Mouse (Mus musculus): ENCODE data around the gene Styxl1. TPM values are rescaled to one million over a fixed set of nuclear protein-coding genes. Genes with fewer than 3 reads are reported as not detected.

Styxl1 gene
- polyA plus RNA-seq, 1 experiment from 2014 or later: 0.35 TPM

- H3K4me1 ChIP-seq (ENCODE audit: control insufficient read depth, insufficient read depth, low read length): peaks cover 8% of the 10 kb centered on the region; the same call in 1 of the 2 replicates
- no peaks in the 10 kb centered on the region for H3K9me3 ChIP-seq (ENCODE audit: control insufficient read depth, low read length)
- no peak for ATAC-seq
- no peak overlapping the region for H3K4me3 ChIP-seq (ENCODE audit: low read length)
- H3K9ac ChIP-seq (ENCODE audit: low read depth, low read length): no peak overlapping the region
- no peak overlapping the region for H3K27ac ChIP-seq (ENCODE audit: low read length)
- no peaks in the 10 kb centered on the region for H3K27me3 ChIP-seq (replicated peaks; ENCODE audit: control insufficient read depth, insufficient read depth, low read length)
- 90% methylated on average over 13 of the region's 13 CpGs for WGBS
- H3K36me3 ChIP-seq (ENCODE audit: control insufficient read depth, insufficient read depth, low read length): peaks cover 11% of the 10 kb centered on the region; the same call in 1 of the 2 replicates
- no peak overlapping the region for H3K4me2 ChIP-seq (ENCODE audit: low read depth, low read length)
These were observed 66.4 kb downstream of the Styxl1 start for GRCm38 (mm10) chr5:135711582-135712355.

- H3K27me3 ChIP-seq (replicated peaks; ENCODE audit: control insufficient read depth, insufficient read depth, low read length): no peaks in the 10 kb centered on the region
- H3K4me3 ChIP-seq (ENCODE audit: low read length): no peak overlapping the region
- peaks cover 8% of the 10 kb centered on the region; the same call in 1 of the 2 replicates for H3K4me1 ChIP-seq (ENCODE audit: control insufficient read depth, insufficient read depth, low read length)
- H3K9me3 ChIP-seq (ENCODE audit: control insufficient read depth, low read length): no peaks in the 10 kb centered on the region
- no peak overlapping the region for H3K27ac ChIP-seq (ENCODE audit: low read length)
- ATAC-seq: no peak
- 80% methylated on average over 7 of the region's 7 CpGs for WGBS
- no peak overlapping the region for H3K9ac ChIP-seq (ENCODE audit: low read depth, low read length)
- peaks cover 9% of the 10 kb centered on the region; the same call in 1 of the 2 replicates for H3K36me3 ChIP-seq (ENCODE audit: control insufficient read depth, insufficient read depth, low read length)
- no peak overlapping the region for H3K4me2 ChIP-seq (ENCODE audit: low read depth, low read length)
These were observed 67.5 kb downstream of the Styxl1 start for GRCm38 (mm10) chr5:135710599-135711214.

DNA sequence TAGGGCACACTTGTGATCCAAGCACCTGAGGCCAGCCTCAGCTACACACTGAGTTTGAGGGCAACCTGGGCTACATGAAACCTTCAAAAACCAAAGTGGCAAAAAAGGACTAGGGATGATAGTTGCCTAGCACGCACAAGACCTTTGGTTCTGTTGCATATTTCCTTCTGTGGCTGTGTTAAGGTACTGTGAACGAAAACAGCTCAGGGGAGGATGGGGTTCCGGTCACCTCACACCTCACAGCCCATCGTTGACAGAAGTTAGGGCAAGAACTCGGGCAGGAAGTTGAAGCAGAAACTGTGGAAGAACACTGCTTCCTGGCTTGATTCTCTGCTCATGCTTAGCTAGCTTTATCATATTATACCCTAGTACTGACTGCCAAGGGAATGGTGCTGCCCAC lies 68.5 kb downstream of the Styxl1 start:
- Histone ChIP-seq H3K9ac (ENCODE audit: low read depth, low read length) (no peak overlapping the region), H3K36me3 (ENCODE audit: control insufficient read depth, insufficient read depth, low read length) (peaks cover 9% of the 10 kb centered on the region; the same call in 1 of the 2 replicates), H3K4me1 (ENCODE audit: control insufficient read depth, insufficient read depth, low read length) (peaks cover 8% of the 10 kb centered on the region; the same call in 1 of the 2 replicates), H3K27ac (ENCODE audit: low read length) (no peak overlapping the region), H3K4me3 (ENCODE audit: low read length) (no peak overlapping the region), H3K4me2 (ENCODE audit: low read depth, low read length) (no peak overlapping the region), H3K9me3 (ENCODE audit: control insufficient read depth, low read length) (no peaks in the 10 kb centered on the region), H3K27me3 (replicated peaks; ENCODE audit: control insufficient read depth, insufficient read depth, low read length) (no peaks in the 10 kb centered on the region)
- ATAC-seq: no peak
- WGBS: 95% methylated on average over 5 of the region's 5 CpGs

DNA sequence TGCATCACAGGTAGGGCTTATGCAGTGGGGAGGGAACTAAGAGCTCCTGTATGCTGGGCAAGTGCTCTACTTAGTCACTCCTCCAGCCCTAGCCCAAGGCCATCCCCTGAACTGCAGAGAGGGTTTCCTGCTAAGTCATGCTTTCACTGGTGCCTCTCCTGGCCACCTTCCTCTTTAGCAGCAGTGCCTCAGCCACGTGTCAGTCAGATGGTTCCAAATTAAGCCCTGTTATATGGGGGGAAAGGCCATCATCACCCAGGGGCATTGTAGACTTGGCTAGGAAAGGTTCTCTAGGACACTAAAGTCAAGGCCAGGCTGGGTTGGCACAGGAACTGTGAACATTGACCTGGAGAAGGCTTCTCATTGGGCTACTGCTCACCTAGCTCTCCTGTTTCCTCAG lies 70.3 kb downstream of the Styxl1 start:
- no peaks in the 10 kb centered on the region; the same call in 1 of the 2 replicates for H3K4me1 ChIP-seq (ENCODE audit: control insufficient read depth, insufficient read depth, low read length)
- no peaks in the 10 kb centered on the region for H3K27me3 ChIP-seq (replicated peaks; ENCODE audit: control insufficient read depth, insufficient read depth, low read length)
- no peak for ATAC-seq
- 58% methylated on average over 1 of the region's 1 CpGs for WGBS
- no peak overlapping the region for H3K9ac ChIP-seq (ENCODE audit: low read depth, low read length)
- H3K27ac ChIP-seq (ENCODE audit: low read length): no peak overlapping the region
- peaks cover 9% of the 10 kb centered on the region; the same call in 1 of the 2 replicates for H3K36me3 ChIP-seq (ENCODE audit: control insufficient read depth, insufficient read depth, low read length)
- H3K9me3 ChIP-seq (ENCODE audit: control insufficient read depth, low read length): no peaks in the 10 kb centered on the region
- no peak overlapping the region for H3K4me2 ChIP-seq (ENCODE audit: low read depth, low read length)
- H3K4me3 ChIP-seq (ENCODE audit: low read length): no peak overlapping the region

GRCm38 (mm10) chr5:135707039-135707438 lies 71.1 kb downstream of the Styxl1 start:
- Histone ChIP-seq H3K9ac (ENCODE audit: low read depth, low read length) (no peak overlapping the region), H3K4me3 (ENCODE audit: low read length) (no peak overlapping the region), H3K4me1 (ENCODE audit: control insufficient read depth, insufficient read depth, low read length) (no peaks in the 10 kb centered on the region), H3K9me3 (ENCODE audit: control insufficient read depth, low read length) (no peaks in the 10 kb centered on the region), H3K27me3 (replicated peaks; ENCODE audit: control insufficient read depth, insufficient read depth, low read length) (no peaks in the 10 kb centered on the region), H3K27ac (ENCODE audit: low read length) (no peak overlapping the region), H3K4me2 (ENCODE audit: low read depth, low read length) (no peak overlapping the region), H3K36me3 (ENCODE audit: control insufficient read depth, insufficient read depth, low read length) (peaks cover 9% of the 10 kb centered on the region; the same call in 1 of the 2 replicates)
- ATAC-seq: no peak
- WGBS: 96% methylated on average over 13 of the region's 13 CpGs

- peaks cover 9% of the 10 kb centered on the region; the same call in 1 of the 2 replicates for H3K36me3 ChIP-seq (ENCODE audit: control insufficient read depth, insufficient read depth, low read length)
These were observed 72.8 kb downstream of the Styxl1 start for GRCm38 (mm10) chr5:135705383-135705782.

DNA sequence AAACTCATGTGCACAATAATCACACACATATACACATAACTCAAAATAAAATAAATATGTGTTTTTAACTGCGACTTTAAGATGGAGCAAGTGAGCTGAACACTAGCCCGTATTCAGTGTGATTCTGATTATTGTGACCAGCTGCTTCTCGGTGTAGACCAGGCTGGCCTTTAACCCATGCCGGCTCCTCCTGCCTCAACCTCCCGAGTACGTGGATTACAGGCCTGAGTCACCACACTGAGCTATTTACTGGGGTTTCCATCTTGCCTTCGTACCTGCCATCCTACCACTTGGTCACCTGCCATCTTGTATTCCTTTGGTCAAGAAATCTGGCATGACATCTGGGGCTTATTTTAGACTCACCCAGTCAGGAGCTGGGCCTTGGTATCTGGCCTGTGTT lies 74.8 kb downstream of the Styxl1 start:
- Histone ChIP-seq H3K27me3 (replicated peaks; ENCODE audit: control insufficient read depth, insufficient read depth, low read length) (no peaks in the 10 kb centered on the region), H3K4me1 (ENCODE audit: control insufficient read depth, insufficient read depth, low read length) (no peaks in the 10 kb centered on the region), H3K27ac (ENCODE audit: low read length) (no peak overlapping the region), H3K4me3 (ENCODE audit: low read length) (no peak overlapping the region), H3K4me2 (ENCODE audit: low read depth, low read length) (no peak overlapping the region), H3K9me3 (ENCODE audit: control insufficient read depth, low read length) (no peaks in the 10 kb centered on the region), H3K36me3 (ENCODE audit: control insufficient read depth, insufficient read depth, low read length) (peaks cover 6% of the 10 kb centered on the region; the same call in 1 of the 2 replicates), H3K9ac (ENCODE audit: low read depth, low read length) (no peak overlapping the region)
- 93% methylated on average over 7 of the region's 7 CpGs for WGBS
- no peak for ATAC-seq

More at GRCm38 (mm10) chr5:135705383-135705782, 72.8 kb downstream of the Styxl1 start:
- 89% methylated on average over 4 of the region's 4 CpGs for whole genome bisulfite sequencing
- H3K9me3 ChIP-seq (ENCODE audit: control insufficient read depth, low read length): no peaks in the 10 kb centered on the region
- no peaks in the 10 kb centered on the region for H3K27me3 ChIP-seq (replicated peaks; ENCODE audit: control insufficient read depth, insufficient read depth, low read length)
- H3K9ac ChIP-seq (ENCODE audit: low read depth, low read length): no peak overlapping the region
- no peak overlapping the region for H3K4me3 ChIP-seq (ENCODE audit: low read length)
- H3K4me2 ChIP-seq (ENCODE audit: low read depth, low read length): no peak overlapping the region
- no peak overlapping the region for H3K27ac ChIP-seq (ENCODE audit: low read length)
- no peak for ATAC-seq
- H3K4me1 ChIP-seq (ENCODE audit: control insufficient read depth, insufficient read depth, low read length): no peaks in the 10 kb centered on the region

DNA sequence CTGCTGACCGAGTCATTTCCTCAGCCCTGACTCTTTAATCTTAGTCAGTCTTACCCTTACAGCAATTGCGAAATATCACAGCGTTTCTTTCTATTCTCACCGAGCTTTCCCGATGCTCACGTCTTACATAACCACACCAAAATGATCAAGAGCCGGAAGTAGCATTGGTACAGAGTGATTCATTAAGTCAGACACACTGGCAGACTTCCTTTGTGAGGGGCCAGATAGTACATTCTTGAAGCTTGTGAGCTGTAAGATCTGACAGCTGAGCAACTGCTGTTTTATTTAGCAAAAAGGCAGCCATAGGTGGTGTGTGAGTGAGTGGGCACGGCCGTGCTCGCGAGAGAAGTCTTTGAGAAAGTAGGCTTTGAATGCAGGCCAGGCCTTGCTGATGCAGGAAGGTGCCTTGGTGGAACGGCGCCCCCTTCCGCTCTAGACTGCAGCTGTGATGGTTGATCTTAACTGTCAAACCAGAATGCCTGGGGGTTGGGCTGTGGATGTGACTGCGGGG lies 75.4 kb downstream of the Styxl1 start:
- WGBS: 63% methylated on average over 15 of the region's 15 CpGs
- Histone ChIP-seq H3K9me3 (ENCODE audit: control insufficient read depth, low read length) (no peaks in the 10 kb centered on the region), H3K27me3 (replicated peaks; ENCODE audit: control insufficient read depth, insufficient read depth, low read length) (no peaks in the 10 kb centered on the region), H3K9ac (ENCODE audit: low read depth, low read length) (no peak overlapping the region), H3K36me3 (ENCODE audit: control insufficient read depth, insufficient read depth, low read length) (peaks cover 6% of the 10 kb centered on the region; the same call in 1 of the 2 replicates), H3K4me3 (ENCODE audit: low read length) (no peak overlapping the region), H3K27ac (ENCODE audit: low read length) (no peak overlapping the region), H3K4me1 (ENCODE audit: control insufficient read depth, insufficient read depth, low read length) (no peaks in the 10 kb centered on the region), H3K4me2 (ENCODE audit: low read depth, low read length) (no peak overlapping the region)
- ATAC-seq: no peak

- H3K36me3 ChIP-seq (ENCODE audit: control insufficient read depth, insufficient read depth, low read length): peaks cover 3% of the 10 kb centered on the region; the same call in 1 of the 2 replicates
- no peaks in the 10 kb centered on the region for H3K9me3 ChIP-seq (ENCODE audit: control insufficient read depth, low read length)
- no peak for ATAC-seq
- H3K4me3 ChIP-seq (ENCODE audit: low read length): no peak overlapping the region
- 86% methylated on average over 6 of the region's 6 CpGs for WGBS
- no peak overlapping the region for H3K4me2 ChIP-seq (ENCODE audit: low read depth, low read length)
- no peak overlapping the region for H3K27ac ChIP-seq (ENCODE audit: low read length)
- H3K9ac ChIP-seq (ENCODE audit: low read depth, low read length): no peak overlapping the region
- H3K4me1 ChIP-seq (ENCODE audit: control insufficient read depth, insufficient read depth, low read length): no peaks in the 10 kb centered on the region
- no peaks in the 10 kb centered on the region for H3K27me3 ChIP-seq (replicated peaks; ENCODE audit: control insufficient read depth, insufficient read depth, low read length)
These were observed 76.0 kb downstream of the Styxl1 start for GRCm38 (mm10) chr5:135702190-135702589.

Data from intestine, embryonic 16.5 days (tissue).